Mouse (Mus musculus): Measurements from ENCODE around the gene Tprn. TPM values are rescaled to one million over a fixed set of nuclear protein-coding genes. Genes with fewer than 3 reads are reported as not detected.
"Not testable (repeated sequence)": the region's sequence is repeated elsewhere in the genome, so short reads cannot be mapped to it uniquely, and the experiment has no call there.

The Tprn gene
- total and polyA plus RNA-seq, 3 experiments: 10.0 to 14.6 (median 13.1) TPM

GRCm38 (mm10) chr2:25237522-25237921 lies 24.9 kb upstream of the Tprn start:
- no peak for DNase-seq

DNA sequence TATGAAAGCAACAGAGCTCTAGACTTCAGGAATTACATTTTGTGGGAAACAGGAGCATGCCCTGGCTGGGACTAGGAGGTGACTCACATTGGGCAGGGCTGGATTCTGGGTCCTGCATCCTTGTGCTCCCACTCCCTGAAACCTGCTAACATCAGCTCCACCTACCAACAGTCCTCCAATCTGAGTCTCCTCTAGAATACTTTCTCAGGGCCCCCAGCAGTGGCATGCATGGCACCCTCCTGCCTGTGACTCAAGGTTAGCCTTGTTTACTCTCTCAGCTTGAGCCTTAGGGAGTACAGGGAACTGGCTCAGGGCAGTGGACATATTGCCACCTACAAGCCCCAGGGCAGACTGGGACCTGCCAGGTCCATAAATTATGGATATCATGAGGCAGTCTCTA lies 24.3 kb upstream of the Tprn start:
- no peak for DNase-seq

DNA sequence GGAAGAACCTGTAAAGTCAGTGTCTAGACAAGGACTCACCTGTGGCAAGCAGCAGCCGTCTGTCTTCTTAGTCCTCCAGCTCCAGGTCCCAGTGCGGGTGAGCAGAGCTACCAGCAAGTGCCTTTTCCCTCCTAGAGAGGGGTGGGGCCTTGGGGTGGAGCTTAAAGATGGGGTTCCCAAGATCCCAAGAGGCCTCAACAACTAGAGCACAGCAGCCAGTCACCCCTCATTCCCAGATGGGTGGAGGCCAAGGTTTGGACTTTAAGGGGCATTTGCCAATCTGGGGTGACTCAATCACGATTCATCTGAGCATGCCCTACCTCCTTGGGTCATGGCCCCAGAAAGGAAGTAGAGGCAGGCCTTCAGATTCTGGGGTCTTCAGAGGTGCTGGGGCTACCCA lies 22.7 kb upstream of the Tprn start:
- no peak for DNase-seq

DNA sequence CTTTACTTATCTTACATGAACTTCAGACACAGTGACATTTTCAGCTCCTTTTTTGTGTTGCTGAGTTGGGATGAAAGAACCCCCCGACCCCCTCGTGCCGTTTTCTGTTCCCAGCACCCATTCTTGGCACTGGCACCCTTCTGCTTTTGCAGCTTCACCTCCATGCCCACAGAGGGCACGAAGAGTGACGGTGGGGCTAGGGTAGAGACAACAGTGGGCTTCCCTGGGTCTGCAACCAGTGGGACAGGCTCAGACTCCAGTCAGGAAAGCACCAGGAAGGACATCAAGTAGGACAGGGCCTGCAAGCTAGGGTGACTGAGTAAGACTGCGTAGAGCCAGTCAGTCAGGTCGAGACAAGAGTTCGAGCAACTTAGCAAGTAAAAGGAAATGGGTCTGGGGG lies 22.1 kb upstream of the Tprn start:
- no peak for DNase-seq

DNA sequence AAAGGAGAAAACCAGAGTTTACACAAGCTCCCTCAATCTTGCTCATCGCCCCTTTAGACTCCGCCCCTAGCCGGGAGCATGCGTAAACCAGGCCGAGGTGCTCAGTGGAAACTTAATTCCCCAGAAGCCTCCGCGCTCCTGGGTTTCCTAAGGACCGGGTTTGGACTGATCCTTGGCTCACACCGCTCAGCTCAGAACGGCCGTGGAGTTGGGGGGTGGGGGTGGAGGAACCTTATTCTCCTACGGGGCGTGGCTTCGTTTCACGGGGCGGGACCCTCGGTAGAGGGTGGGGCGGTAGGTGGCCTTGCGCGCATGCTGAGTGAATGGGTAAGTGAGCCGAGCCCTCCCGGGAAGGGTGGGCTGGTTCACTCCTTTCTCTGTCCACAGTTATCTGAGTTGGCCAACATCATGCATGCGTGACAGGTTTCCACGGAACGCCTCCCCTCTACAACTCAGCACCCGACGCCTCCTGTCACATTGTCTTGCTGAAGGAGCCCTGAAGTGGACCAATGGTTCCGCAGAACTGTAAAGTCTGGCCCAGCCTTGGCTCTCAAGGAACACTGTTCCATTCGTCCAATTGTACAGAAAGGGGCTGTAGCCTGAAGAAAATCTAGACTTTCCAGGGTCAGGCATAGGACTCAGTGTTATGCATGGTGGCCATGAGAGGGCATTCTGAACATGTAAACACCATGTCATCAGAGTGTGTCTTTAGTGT lies 21.5 kb upstream of the Tprn start:
- peak; percentile 86 for DNase-seq

GRCm38 (mm10) chr2:25241438-25241775 lies 21.0 kb upstream of the Tprn start:
- DNase-seq: no peak

GRCm38 (mm10) chr2:25242101-25242506 lies 20.3 kb upstream of the Tprn start, which contains the start of the genes Rnf208 and Cysrt1:
TSS of gene Rnf208 (plus strand) at chr2:25242255.
TSS of gene Cysrt1 (minus strand) at chr2:25242452.
- DNase-seq: no peak

DNA sequence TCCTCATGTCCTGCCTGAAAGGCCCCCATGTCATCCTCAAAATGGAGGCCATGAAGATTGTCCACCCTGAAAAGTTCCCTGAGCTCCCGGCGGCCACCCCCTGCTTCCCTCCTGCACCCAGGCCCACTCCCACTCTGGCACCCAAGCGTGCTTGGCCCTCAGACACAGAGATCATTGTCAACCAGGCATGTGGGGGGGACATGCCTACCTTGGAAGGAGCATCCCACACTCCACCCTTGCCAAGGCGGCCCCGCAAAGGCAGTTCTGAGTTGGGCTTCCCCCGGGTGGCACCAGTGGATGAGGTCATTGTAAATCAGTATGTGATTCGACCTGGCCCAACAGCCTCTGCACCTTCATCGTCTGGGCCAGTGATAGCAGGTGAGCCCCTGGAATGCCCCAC lies 19.1 kb upstream of the Tprn start:
- no peak for DNase-seq

GRCm38 (mm10) chr2:25244144-25244543 lies 18.3 kb upstream of the Tprn start:
- no peak for DNase-seq

- DNase-seq: no peak
These were observed 16.0 kb upstream of the Tprn start, which contains the start of gene AL732309.1 for GRCm38 (mm10) chr2:25246183-25247072. TSS of gene AL732309.1 (minus strand) at chr2:25246863.

GRCm38 (mm10) chr2:25252331-25252730 lies 10.1 kb upstream of the Tprn start:
- DNase-seq: no peak

DNA sequence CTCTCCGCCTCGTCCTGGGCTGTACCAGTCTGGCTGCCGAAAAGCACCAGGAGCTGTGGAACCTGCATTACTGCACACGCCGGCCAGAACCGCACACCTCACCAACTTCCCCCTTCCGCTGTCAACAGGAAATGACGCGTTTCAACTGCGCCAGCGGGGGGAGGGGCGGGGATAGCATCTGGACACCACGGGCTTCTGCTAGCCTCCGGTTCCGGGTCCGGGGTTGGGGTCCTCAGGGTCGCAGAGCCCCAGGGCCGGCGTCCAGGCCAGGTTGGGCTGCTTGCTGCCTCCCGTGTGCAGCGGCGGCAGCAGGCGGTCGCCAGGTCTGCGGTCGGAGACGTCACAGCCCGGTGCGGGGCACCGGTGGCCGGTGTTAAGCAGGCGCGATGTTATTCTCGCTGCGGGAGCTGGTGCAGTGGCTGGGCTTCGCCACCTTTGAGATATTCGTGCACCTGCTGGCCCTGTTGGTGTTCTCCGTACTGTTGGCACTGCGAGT lies 7.1 kb upstream of the Tprn start, which contains the start of gene Tmem203:
Gene Tmem203, plus strand, starts transcription at position 156 of the 496 bp plus-strand sequence.
- peak; percentile 92 for DNase-seq

DNA sequence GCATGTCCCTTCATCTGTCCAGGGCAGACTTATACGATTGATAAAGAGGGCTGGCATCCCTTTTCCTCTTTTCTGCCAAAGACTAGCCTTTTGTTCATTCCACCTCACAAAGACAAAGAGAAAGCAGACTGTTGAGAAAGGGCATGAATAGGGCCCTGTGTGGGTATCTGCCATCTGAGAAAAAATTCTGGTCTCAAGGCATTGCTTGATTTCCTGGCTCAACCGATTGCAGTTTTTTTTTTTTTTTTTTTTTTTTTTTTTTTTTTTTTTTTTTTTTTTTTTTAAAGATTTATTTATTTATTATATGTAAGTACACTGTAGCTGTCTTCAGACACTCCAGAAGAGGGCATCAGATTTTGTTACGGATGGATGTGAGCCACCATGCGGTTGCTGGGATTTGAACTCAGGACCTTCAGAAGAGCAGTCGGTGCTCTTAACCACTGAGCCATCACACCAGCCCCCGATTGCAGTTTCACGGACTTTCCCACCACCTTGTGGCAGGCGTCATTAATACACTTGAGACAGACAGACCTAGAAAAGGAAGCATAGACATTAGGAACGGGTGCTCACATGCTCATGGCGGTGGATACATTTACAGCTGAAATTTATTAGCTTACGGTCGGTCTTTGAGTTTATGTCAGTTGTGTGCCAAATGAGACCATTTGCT lies 5.8 kb upstream of the Tprn start:
- DNase-seq: not testable (repeated sequence)

- DNase-seq: not testable (repeated sequence)
These were observed 5.2 kb upstream of the Tprn start for GRCm38 (mm10) chr2:25257250-25257649.

DNA sequence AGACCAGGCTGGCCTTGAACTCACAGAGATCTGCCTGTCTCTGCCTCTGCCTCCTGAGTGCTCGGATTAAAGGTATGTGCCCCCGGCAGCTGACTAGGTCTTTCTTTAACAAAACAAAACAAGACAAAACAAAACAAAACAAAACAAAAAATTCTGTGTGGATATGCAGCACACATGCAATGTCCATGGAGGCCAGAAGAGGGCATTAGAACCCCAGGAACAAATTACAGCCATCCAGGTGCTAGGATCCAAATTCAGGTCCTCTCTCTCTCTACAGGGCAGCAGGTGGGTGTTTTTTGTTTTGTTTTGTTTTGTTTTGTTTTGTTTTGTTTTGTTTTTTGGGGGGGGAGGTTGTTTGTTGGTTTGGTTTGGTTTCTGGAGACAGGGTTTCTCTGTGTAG lies 3.5 kb upstream of the Tprn start:
- no peak for DNase-seq

DNA sequence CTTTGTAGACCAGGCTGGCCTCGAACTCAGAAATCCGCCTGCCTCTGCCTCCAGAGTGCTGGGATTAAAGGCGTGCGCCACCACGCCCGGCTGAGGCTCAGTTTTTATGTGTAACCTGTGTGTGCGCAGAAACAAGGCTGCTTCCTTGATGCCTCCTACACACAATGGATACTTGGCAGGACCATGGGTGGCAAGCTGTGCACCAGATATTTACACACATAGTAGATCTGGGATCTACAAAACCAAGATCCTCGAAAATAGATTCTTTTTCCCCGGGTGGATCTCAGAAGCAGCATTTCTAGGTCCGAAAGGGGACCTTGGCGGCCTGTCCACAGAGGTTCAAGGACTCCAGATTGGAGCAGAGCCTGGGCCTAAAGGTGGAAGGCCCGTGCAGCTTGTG lies 548 bp upstream of the Tprn start:
- DNase-seq: no peak

DNA sequence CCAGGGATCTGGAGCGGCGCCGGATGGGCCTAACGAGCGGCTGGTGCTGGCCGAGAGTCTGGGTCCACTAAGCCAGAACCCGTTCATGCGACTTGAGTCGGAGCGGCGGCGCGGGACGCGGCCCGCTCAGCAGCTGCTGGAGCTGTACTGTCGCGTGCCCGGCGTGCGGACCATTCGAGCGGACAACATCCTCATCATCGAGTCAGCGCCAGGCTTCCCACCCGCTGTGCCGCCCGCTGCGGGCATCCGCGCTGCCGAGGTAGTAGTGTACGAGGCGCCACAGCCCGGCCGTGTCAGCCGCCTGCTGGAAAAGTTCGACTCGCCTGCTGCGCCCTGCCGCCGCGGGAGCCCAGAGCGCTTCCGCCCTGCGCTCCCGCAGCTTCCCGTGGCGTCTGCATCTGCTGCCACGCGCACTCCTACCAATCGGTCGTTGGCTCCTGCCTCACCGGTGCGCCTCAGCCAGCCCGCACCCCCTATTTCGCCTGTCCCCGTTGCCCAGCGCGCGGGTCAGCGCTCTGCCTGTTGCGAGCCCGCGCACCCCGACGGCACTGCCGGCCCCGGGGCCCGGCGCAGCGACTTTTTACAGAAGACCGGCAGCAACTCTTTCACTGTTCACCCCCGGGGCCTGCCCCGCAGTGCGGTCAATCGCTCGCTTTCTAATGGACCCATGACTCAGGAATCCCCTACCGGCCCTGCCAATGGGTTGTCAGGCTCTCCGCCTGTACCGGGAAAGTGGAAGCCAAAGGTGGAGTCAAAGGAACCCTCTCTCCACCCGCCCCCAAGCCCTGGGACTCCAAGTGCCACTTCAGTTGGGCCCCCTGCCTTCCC lies 591 bp downstream of the Tprn start:
- peak; percentile 70 for DNase-seq

DNA sequence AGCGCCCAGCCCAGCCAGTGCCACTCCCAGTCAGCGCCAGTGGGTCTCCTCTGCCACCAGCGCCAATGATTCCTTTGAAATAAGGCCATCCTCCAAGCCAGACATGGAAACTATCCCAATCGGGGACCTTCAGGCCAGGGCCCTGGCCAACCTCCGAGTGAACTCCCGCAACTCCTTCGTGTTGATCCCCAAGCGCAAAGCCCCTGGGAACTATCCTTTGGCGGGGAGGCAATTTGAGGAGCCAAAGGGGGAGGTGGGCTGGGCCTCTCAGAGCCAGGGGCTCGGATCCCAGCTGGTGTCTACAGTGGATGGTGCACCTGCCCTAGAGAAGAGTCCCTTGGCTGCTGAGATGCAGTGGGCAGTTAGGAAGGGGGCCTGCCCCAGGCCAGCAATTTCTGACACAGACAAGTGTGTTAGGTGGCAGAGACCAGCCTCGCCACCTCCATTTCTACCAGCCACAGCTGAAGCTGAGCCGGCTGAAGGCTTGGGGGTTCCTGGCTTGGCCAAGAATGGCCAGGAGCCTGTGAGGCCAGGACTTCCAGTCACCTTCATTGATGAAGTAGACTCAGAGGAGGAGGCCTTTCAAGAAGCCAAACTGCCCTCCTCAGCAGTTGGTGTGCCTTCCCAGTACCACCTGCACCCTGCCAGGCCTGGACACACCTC lies 1.3 kb downstream of the Tprn start:
- DNase-seq: no peak

DNA sequence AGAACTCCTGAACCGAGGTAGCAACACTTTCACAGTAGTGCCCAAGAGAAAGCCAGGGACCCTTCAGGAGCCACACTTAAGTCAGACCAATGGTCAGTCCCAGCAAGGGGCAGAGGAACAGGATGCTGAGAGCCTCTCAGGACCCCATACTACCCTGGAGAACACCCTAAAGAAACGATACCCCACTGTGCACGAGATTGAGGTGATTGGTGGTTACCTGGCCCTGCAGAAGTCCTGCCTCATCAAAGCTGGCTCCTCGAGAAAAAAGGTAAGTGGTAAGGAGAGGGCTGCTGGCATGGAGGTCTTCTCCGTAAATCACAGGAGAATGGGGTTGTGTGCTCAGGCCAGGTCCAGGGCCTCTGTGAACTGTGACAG lies 1.9 kb downstream of the Tprn start:
- DNase-seq: no peak

GRCm38 (mm10) chr2:25264851-25265250 lies 2.4 kb downstream of the Tprn start:
- DNase-seq: no peak
